Mouse (Mus musculus): ENCODE measurements around the gene Msx1. TPM values are rescaled to one million over a fixed set of nuclear protein-coding genes. Genes with fewer than 3 reads are reported as not detected.

Gene Msx1
- total RNA-seq, 2 experiments from 2014 or later, result 4.6 to 5.6 TPM

DNA sequence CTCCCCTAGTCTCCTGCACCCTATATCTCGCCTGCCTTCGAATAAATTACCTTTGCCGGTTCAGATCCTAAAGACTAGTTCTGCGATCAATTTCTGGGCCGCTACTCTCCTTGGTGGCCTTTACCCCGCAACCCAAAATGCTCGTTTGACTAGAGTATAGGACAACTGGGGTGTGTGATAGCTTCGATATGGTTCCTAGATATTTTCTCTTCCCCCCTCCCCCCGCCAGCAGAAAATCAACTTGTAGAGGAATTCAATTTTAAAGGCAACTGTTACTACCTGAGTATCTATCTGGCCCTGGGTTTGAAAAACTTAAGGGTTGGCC is 3.2 kb upstream of the Msx1 start:
- intact Hi-C loops (cut with DNase I), result no loop called here
- DNase-seq, result no peak

GRCm38 (mm10) chr5:37826706-37827625 is 2.6 kb upstream of the Msx1 start:
- intact Hi-C loops (cut with DNase I), result no loop called here
- no peak for DNase-seq

DNA sequence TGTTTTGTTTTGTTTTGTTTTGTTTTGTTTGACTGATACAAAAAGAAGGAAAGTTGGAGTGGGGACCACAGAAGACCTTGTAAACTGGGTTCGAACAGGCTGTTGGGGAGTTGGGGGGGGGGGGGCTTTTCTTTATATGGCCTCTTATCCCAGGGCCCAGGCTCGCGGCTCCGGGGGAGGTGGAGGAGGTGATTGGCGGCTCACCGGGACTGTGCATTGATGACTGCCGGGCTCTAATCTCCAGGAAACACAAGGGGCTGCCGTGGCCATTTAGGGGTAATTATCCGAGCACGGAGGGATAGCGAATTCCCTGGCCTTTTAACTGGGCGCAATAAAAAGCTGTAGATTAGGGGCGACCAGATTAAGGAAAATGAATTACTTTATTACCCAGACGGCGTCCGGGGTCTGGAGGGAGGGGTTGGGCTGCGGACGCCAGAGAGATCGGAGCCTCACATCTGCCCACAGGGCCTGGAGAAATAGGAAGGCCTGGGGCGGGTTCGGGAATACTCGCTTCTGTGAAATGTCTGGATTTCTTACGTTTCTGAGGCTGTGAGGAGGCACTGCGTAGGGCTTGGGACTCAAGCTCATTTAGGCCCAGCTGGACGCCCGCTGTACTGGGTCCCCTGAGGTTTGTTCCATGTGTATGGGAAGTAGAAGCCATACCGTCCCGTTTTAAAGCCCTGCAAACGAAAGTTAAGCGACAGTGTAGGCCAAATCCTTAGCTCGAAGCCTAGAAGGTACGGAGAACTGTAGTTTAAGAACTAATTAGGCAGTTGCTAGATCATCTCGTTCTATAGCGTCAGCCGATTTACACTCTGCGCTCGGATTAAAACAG is 1.4 kb upstream of the Msx1 start:
- no peak for DNase-seq

GRCm38 (mm10) chr5:37825111-37825600 is 773 bp upstream of the Msx1 start:
- DNase-seq, result no peak
- intact Hi-C loops (cut with DNase I), result no loop called here

More for the DNA sequence above, 1.4 kb upstream of the Msx1 start:
- intact Hi-C loops (cut with DNase I), result no loop called here

DNA sequence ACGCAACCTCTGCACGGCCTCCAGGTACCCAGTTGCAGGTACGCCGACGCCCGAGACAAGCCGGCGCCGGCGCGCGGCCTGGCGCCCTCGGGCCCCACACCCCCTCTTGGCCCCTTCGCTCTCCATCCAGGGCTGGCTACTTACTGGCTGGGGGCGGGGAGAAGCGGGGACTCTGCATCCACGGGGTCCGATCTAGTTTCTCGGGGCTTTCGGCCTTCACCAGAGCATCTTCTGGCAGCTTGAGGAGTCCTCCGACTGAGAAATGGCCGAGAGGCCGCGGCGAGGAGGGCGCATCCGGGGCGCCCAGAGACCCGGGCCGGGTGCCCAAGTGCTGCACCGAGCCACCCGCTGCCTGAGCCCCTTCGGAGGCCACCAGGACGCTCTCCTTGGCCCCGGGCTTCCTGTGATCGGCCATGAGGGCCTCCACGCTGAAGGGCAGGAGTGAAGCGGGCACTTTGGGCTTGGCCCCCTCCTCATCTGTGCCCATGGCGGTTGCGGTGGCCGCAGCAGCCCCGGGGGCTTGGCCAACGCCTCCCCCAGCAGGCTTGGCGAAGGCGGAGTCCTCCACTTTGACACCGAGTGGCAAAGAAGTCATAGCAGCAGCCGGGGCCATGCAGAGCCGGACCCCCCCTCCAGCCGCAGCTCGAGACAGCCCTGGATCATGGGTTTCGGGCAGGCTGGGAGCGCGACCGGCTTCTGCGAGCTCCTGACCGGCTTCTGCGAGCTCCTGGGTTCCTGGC is 492 bp downstream of the Msx1 start:
- intact Hi-C loops (cut with DNase I), result no loop called here
- DNase-seq, result peak; percentile 35 to 37

GRCm38 (mm10) chr5:37822791-37823720 is 1.3 kb downstream of the Msx1 start:
- DNase-seq, result peak; percentile 29 to 39
- intact Hi-C loops (cut with DNase I), result no loop called here

DNA sequence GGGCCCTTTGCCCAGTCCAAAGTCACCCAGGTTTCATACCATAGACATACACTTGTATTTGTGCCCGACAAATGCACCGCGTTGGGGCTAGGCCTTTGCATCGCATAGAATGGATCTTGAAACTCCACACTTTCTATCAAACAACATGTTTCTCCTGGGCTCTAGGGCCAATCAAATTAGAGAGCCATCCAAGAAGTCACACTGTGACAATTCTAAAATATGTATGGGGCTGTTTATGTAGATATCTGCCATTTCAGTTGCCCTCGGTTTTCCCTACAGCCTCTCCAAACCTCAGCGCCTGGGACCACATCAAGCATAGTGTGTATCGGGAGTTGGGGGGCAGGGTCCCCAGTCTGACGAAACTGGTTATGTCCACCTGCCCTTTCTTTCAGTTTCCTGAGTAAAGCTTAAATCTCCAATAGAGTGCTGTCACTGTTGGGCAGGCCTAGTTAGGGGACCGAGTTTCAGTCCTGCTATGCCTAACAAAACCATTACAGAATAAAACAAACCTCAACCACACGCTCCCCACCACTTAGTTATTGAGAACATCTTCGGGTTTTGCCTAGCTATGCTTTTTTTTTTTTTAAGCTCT is 2.2 kb downstream of the Msx1 start:
- intact Hi-C loops (cut with DNase I), result no loop called here
- DNase-seq, result no peak

DNA sequence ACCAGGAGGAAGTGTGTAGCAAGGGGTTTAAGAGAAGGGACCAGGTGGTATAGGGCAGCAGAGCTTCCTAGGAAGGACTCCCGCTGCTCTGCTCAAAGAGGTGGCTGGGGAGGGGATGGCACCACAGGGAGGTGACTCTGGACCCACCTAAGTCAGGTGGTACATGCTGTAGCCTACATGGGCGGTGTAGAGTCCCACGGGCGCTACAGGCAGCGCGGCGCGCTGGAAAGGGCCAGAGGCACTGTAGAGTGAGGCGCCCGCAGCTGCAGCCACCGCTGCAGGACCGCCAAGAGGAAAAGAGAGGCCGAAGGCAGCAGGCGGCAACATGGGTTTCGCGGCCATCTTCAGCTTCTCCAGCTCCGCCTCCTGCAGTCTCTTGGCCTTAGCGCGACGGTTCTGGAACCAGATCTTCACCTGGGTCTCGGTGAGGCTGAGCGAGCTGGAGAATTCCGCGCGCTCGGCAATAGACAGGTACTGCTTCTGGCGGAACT is 3.2 kb downstream of the Msx1 start:
- intact Hi-C loops (cut with DNase I), result no loop called here
- no peak for DNase-seq

GRCm38 (mm10) chr5:37820689-37821088 is 3.7 kb downstream of the Msx1 start:
- no peak for DNase-seq
- intact Hi-C loops (cut with DNase I), result no loop called here

- no peak for DNase-seq
- intact Hi-C loops (cut with DNase I), result loop anchor here (2.0 kb wide), 1 partner anchor 269 kb away; no protein-coding TSS in a partner anchor
These were observed 4.4 kb downstream of the Msx1 start for GRCm38 (mm10) chr5:37819971-37820370.

DNA sequence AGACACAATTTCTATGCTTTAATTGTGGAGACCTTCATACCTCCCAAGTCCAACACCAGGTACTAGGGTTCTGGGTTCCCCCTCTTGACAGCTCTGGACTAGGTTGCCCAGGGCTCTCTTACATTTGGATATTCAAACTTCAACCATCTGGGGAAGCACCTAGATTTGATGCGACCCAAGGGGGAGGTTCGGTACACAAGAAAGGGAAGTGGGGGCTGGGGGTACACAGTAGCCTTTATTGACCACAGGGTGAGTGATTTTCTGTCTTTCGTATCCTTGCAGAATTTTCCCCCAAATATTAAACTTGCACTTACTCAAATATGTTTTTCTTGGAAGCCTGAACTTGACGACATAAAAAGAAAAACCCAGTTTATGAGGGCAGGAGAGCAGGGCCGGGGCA is 4.8 kb downstream of the Msx1 start:
- DNase-seq, result no peak
- intact Hi-C loops (cut with DNase I), result loop anchor here (2.0 kb wide), 1 partner anchor 269 kb away; no protein-coding TSS in a partner anchor

GRCm38 (mm10) chr5:37818533-37819215 is 5.7 kb downstream of the Msx1 start:
- DNase-seq, result no peak
- intact Hi-C loops (cut with DNase I), result loop anchor here (2.0 kb wide), 1 partner anchor 270 kb away; no protein-coding TSS in a partner anchor

- DNase-seq, result no peak
- intact Hi-C loops (cut with DNase I), result loop anchor here (2.0 kb wide), 1 partner anchor 271 kb away; no protein-coding TSS in a partner anchor
These were observed 6.5 kb downstream of the Msx1 start for GRCm38 (mm10) chr5:37817658-37818532.

DNA sequence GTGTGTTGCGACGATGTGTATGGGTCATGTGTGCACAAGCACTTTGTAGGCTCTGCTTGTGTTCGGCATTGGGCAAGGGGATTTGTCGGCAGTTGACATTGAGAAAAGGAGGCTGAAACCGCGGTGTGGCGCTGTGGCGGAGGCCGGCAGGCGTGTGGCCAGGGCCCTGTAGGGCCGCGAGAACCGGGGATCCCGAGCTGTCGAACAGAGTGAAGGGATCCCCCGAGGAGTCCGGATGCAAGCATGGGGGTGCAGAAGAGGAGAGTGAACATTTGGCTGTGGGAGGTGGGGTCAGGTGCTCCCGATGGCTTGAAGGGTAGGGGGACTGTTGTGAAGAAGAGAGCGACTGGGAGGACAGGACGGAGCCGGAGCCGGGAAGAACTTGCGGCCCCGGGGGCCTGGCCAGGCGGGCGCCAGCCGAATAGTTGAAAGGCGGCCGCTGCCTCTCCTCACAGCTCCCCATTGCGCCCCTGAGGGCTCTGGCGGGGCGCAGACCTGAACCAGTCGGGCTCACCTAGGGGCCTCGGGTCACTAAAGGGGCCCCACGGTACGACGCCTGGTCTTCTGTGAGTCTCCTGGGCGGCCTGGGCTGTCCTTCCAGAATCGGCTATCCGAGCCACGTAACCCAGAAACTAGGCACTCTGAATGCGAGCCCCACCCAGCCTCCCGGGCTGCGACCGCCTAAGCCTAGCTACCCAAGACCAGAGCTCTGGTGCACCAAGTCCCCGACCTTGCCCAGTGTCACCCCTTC is 7.3 kb downstream of the Msx1 start:
- peak; percentile 57 to 70 for DNase-seq
- intact Hi-C loops (cut with DNase I), result no loop called here

DNA sequence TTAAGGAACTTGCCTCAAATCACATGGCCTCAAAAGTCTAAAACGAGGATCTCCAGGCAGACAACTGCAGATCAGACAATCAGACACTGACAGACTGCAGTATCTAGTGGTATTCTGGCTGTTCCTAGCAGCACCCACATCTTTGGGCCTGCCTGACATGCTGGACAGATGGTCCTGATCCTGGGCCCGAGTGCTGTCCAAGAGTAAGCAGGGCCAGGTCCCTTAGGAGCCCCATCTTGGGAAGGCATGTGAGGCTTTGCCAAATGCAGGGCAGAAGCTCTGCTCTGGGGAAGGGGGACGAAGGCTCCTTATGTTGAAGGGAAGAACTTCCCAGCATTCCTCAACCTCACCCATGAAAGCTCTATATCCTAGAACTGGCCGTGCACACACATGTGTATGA is 8.5 kb downstream of the Msx1 start:
- no peak for DNase-seq
- intact Hi-C loops (cut with DNase I), result no loop called here

- DNase-seq, result no peak
- intact Hi-C loops (cut with DNase I), result no loop called here
These were observed 10.2 kb downstream of the Msx1 start for GRCm38 (mm10) chr5:37814169-37814568.

DNA sequence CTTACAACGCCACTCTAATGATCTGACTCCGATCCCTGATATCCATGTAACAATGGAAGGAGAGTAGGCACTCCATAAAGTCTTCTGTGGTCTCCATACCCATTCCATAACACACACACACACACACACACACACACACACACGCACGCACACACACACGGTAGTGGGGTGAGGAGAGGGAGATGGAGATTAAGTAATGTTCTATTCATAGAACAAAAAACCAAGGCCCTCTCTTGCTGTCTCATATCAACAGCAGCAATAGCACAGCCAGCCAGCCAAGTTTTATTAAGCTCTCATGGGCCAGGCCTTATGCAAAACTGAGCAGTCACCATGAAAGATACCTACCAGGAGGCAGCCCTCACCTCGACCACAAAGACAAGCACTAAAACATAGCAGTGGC is 19.1 kb downstream of the Msx1 start:
- intact Hi-C loops (cut with DNase I), result no loop called here
- DNase-seq, result no peak
